Comparison of ENCODE assay signal across 9 mouse cellular contexts in the genomic region with DNA sequence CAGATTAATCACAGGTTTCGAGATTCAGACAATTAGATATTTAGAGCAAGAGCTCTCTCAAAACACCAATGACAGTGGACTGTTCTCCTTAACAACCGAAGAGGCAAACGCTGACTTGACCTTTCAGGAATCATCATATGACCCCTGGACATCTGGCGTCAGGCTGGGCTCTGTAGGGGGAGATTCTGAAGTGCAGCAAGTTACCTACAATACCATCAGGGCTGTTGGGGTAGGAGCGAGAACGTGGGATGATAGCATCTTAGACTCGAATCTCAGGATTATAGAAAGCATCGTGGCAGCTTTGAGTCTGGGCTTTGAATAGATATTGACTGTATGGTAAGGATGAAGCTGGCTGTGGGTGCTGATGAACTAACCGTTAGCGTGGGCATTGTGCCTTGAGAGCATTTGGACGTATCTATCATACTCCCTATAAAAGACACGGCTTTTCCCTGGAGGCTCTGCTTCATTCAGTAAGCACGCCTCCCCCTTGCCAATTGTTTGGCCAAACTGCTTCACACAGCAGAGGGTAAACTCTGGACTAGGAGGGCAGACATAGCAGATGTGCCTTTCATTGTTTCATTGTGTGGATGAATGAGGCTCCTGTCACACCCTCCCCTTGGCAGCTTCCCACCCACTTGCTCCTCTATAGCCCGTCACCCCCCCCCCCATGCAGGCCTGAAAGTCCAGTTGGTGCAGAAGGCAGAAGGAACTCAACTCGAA.
A peak's percentile ranks its signal among the peaks of the same experiment; 100 is the strongest.
DNase-seq lines count a peak whose midpoint lies in the region; ATAC-seq lines count a peak whose summit lies in the region.
"Had no signal": no experiment of that assay in that cellular context is flagged by ENCODE, and none has a peak within 500 bp of the region (broad histone marks: within the 10 kb centered on the region; RNA-seq: fewer than 3 reads in every experiment).

No protein-coding gene starts in this region.

- 51% methylated on average over 15 of the region's 15 CpGs for WGBS in embryonic facial prominence, embryonic 10.5 days
- 17% methylated on average over 15 of the region's 15 CpGs for WGBS in hindbrain, embryonic 12.5 days
- WGBS in neural tube, embryonic 11.5 days = 22% methylated on average over 15 of the region's 15 CpGs

- H3K9me3 ChIP-seq in embryonic facial prominence, embryonic 10.5 days = no peaks in the 10 kb centered on the region
- no peaks in the 10 kb centered on the region for H3K9me3 ChIP-seq in hindbrain, embryonic 12.5 days (replicated peaks)
- H3K9me3 ChIP-seq in neural tube, embryonic 11.5 days (ENCODE audit: control insufficient read depth, low read length) = no peaks in the 10 kb centered on the region

- peak; percentile 91 for ATAC-seq in hindbrain, embryonic 12.5 days (ENCODE audit: low FRiP score)
- peak; percentile 88 for ATAC-seq in neural tube, embryonic 11.5 days (ENCODE audit: insufficient read depth, low FRiP score, low TSS enrichment)

- peaks cover 24% of the 10 kb centered on the region for H3K4me1 ChIP-seq in embryonic facial prominence, embryonic 10.5 days
- H3K4me1 ChIP-seq in hindbrain, embryonic 12.5 days = peaks cover 25% of the 10 kb centered on the region
- H3K4me1 ChIP-seq in neural tube, embryonic 11.5 days (ENCODE audit: control insufficient read depth, insufficient read depth, low read length) = peaks cover 9% of the 10 kb centered on the region; the same call in 1 of the 2 replicates

- peak overlapping the region; percentile 45; the same call in 1 of the 2 replicates for H3K27ac ChIP-seq in embryonic facial prominence, embryonic 10.5 days (replicated peaks)
- peak overlapping the region; percentile 76 for H3K27ac ChIP-seq in hindbrain, embryonic 12.5 days
- H3K27ac ChIP-seq in neural tube, embryonic 11.5 days (ENCODE audit: low read depth, low read length) = peak overlapping the region; percentile 72

- H3K9ac ChIP-seq in hindbrain, embryonic 12.5 days = no peak overlapping the region
- H3K9ac ChIP-seq in neural tube, embryonic 11.5 days (ENCODE audit: low read length) = no peak overlapping the region

- H3K36me3 ChIP-seq in embryonic facial prominence, embryonic 10.5 days (replicated peaks) = no peaks in the 10 kb centered on the region
- no peaks in the 10 kb centered on the region for H3K36me3 ChIP-seq in hindbrain, embryonic 12.5 days
- no peaks in the 10 kb centered on the region for H3K36me3 ChIP-seq in neural tube, embryonic 11.5 days (ENCODE audit: control insufficient read depth, insufficient read depth, low read length)

- peaks cover 20% of the 10 kb centered on the region for H3K27me3 ChIP-seq in embryonic facial prominence, embryonic 10.5 days (replicated peaks; ENCODE audit: low read depth, poor library complexity, severe bottlenecking)
- H3K27me3 ChIP-seq in hindbrain, embryonic 12.5 days = no peaks in the 10 kb centered on the region
- H3K27me3 ChIP-seq in neural tube, embryonic 11.5 days (ENCODE audit: control insufficient read depth, insufficient read depth, low read length) = no peaks in the 10 kb centered on the region

- H3K4me2 ChIP-seq in hindbrain, embryonic 12.5 days (replicated peaks) = peak overlapping the region; percentile 11
- H3K4me2 ChIP-seq in neural tube, embryonic 11.5 days (ENCODE audit: low read depth) = no peak overlapping the region

- H3K4me3 ChIP-seq in embryonic facial prominence, embryonic 10.5 days = no peak overlapping the region
- no peak overlapping the region for H3K4me3 ChIP-seq in hindbrain, embryonic 12.5 days
- no peak overlapping the region for H3K4me3 ChIP-seq in neural tube, embryonic 11.5 days (ENCODE audit: low read depth, low read length)
- H3K4me3 ChIP-seq: megakaryocyte, embryonic 14.5 days had no signal

- peak; percentile 66 for DNase-seq in ZHBTc4 (ENCODE audit: low read depth, low spot score)
- peak; percentile 21 for DNase-seq in embryonic facial prominence, embryonic 10.5 days (ENCODE audit: low spot score)
- DNase-seq in neural tube, embryonic 11.5 days (ENCODE audit: low spot score) = peak; percentile 71
- DNase-seq in urinary bladder, adult 18-20 months (ENCODE audit: low spot score in 2 of 2) = no peak
- no peak for DNase-seq in cerebellum, adult 18-20 months
- DNase-seq in spleen, postnatal 14 days (ENCODE audit: low spot score in 2 of 2) = no peak
- DNase-seq: kidney, postnatal 36 days had no signal

Comparison
In these comparisons a context has a peak if more than half of its experiments do, and no peak if none do; other contexts are left out.
1. DNase-seq: peak in ZHBTc4 (single experiment), embryonic facial prominence, embryonic 10.5 days (single experiment) and neural tube, embryonic 11.5 days (single experiment); none in urinary bladder, adult 18-20 months (0 of 2), cerebellum, adult 18-20 months (0 of 2) and spleen, postnatal 14 days (0 of 2).
2. Peak in every context shown above with its lines, with median percentiles within 50 percentile points of each other: H3K27ac ChIP-seq.